Mouse (Mus musculus) stomach, postnatal 0 days (tissue): ENCODE measurements at regions not wholly inside any gene's neighbourhood (a gene's known extent, or its start where the extent isn't known, plus 50 kb on each side); places are given as distances from the start of the nearest gene placed in this dataset.

ENCODE experiments used
- CTCF ChIP-seq: IDR thresholded peaks from 2 replicates; pipeline ENCODE4 v1.5.1; 2016; ENCODE audit warnings: antibody characterized with exemption, low read depth, mild to moderate bottlenecking, moderate library complexity
- EP300 ChIP-seq: optimal IDR thresholded peaks from 2 replicates; pipeline ENCODE3; 2016; ENCODE audit warnings: antibody characterized with exemption

- no peak for TF ChIP-seq CTCF
- TF ChIP-seq EP300: no peak
These were observed 120.1 kb upstream of the Il6 start for GRCm38 (mm10) chr5:29892861-29893260.
